Mouse (Mus musculus): ENCODE measurements around the gene Ankub1. TPM values are rescaled to one million over a fixed set of nuclear protein-coding genes. Genes with fewer than 3 reads are reported as not detected.
A peak's percentile ranks its signal among the peaks of the same experiment; 100 is the strongest.

Ankub1 gene
- total RNA-seq, 2 experiments from 2014 or later, result 0.26 TPM; not detected in 1

GRCm38 (mm10) chr3:57643191-57643590 lies 49.4 kb downstream of the Ankub1 start:
- DNase-seq (ENCODE audit: low spot score in 2 of 2), result no peak

GRCm38 (mm10) chr3:57637596-57637995 lies 55.0 kb downstream of the Ankub1 start:
- no peak for DNase-seq (ENCODE audit: low spot score in 2 of 2)

GRCm38 (mm10) chr3:57634763-57635487 lies 57.7 kb downstream of the Ankub1 start:
- no peak for DNase-seq (ENCODE audit: low spot score in 2 of 2)

GRCm38 (mm10) chr3:57626954-57627513 lies 65.6 kb downstream of the Ankub1 start:
- DNase-seq (ENCODE audit: low spot score in 2 of 2), result no peak

- DNase-seq (ENCODE audit: low spot score in 2 of 2), result peak; percentile 43 to 78
Measured at GRCm38 (mm10) chr3:57625275-57625997, 67.2 kb downstream of the Ankub1 start.

GRCm38 (mm10) chr3:57619718-57620117 lies 72.9 kb downstream of the Ankub1 start:
- no peak for DNase-seq (ENCODE audit: low spot score in 2 of 2)

- no peak for DNase-seq (ENCODE audit: low spot score in 2 of 2)
Measured at GRCm38 (mm10) chr3:57615652-57616051, 76.9 kb downstream of the Ankub1 start.

GRCm38 (mm10) chr3:57612430-57612997 lies 80.1 kb downstream of the Ankub1 start:
- no peak for DNase-seq (ENCODE audit: low spot score in 2 of 2)

GRCm38 (mm10) chr3:57611776-57612175 lies 80.8 kb downstream of the Ankub1 start:
- DNase-seq (ENCODE audit: low spot score in 2 of 2), result no peak

Small RNAs within 50 kb of the gene (microRNA-seq; reads per million reads assigned to microRNA genes)
- gene Mir6377, result not detected

Other genes starting within 250 kb of the Ankub1 start
- gene Wwtr1, start 116.9 kb downstream of the Ankub1 start, total RNA-seq (2021), result 10 to 100 TPM; 71.6 to 73.3 TPM
- gene Commd2, start 41.1 kb downstream of the Ankub1 start, total RNA-seq (2021), result 10 to 100 TPM; 24.8 to 25.3 TPM
- 10 to 100 TPM; 37.9 to 42.9 TPM for gene Rnf13, start 43.3 kb upstream of the Ankub1 start, total RNA-seq (2021)
- gene Pfn2, start 155.3 kb upstream of the Ankub1 start, total RNA-seq (2021), result 100 to 1,000 TPM; 106 to 114 TPM

Data from gastrocnemius, postnatal 4 days (tissue).